Mouse (Mus musculus) mouse trophoblast stem cell (cell line): ENCODE results near the gene Tnfaip8l1.

Experiments
- in situ Hi-C, 2 experiments: fragments of 300-500 bp; cut with MseI, MboI; formaldehyde crosslinking; loops; 2 replicates in 1 of 2; 3 replicates in 1 of 2; pipeline ENCODE4 v1.15.1; 2025

The Tnfaip8l1 gene

GRCm38 (mm10) chr17:56137839-56138613 is 24.3 kb upstream of the Tnfaip8l1 start:
- in situ Hi-C loops = no loop called here

GRCm38 (mm10) chr17:56139355-56139754 is 22.9 kb upstream of the Tnfaip8l1 start:
- in situ Hi-C loops = no loop called here

GRCm38 (mm10) chr17:56139858-56140595 is 22.2 kb upstream of the Tnfaip8l1 start, which contains the start of gene Sema6b:
Gene Sema6b, minus strand, starts transcription at chr17:56140343.
- in situ Hi-C loops = no loop called here

- in situ Hi-C loops = no loop called here
These were observed 20.3 kb upstream of the Tnfaip8l1 start for GRCm38 (mm10) chr17:56141702-56142605.

GRCm38 (mm10) chr17:56144546-56144945 is 17.7 kb upstream of the Tnfaip8l1 start:
- in situ Hi-C loops = no loop called here

- in situ Hi-C loops = no loop called here
These were observed 16.1 kb upstream of the Tnfaip8l1 start for GRCm38 (mm10) chr17:56146131-56146530.

DNA sequence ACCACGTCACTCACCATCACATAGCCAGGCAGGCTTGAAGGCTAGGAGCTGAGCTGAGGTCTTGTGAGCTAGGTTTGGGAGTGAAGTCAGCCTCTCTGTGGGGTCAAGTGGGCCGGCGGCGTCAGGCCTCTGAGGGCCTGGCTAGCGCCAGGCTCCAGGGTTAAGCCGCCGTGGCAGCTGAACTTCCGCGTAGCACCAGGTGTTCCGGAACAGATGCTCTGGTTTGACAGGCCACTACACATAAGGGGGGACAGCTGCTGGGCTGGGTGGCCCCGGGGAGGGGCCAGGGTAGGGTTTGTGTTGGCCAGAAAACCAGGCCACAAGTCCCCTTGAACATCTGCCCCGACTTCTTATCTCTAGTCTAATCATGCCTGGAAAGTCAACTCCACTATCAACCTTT is 14.9 kb upstream of the Tnfaip8l1 start:
- in situ Hi-C loops = no loop called here

DNA sequence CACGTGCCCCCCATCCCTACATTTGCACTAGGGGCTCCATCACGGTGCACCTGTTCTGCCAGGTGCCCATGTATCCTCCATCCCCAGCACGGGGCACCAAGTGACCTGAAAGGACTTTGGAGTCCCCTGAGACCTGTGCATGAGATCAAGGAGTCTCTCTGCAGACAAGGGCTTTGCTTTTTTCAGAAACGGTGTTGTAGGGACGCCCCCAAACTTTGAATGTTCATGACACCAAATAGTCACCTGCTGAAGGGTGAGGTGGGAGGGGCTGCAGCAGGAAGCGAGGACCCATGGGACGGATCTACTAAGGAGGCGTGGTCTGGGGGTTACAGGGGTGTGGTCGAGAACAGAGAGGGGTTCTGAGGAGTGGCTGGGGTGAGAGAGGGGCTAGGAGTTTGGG is 14.0 kb upstream of the Tnfaip8l1 start:
- in situ Hi-C loops = no loop called here

DNA sequence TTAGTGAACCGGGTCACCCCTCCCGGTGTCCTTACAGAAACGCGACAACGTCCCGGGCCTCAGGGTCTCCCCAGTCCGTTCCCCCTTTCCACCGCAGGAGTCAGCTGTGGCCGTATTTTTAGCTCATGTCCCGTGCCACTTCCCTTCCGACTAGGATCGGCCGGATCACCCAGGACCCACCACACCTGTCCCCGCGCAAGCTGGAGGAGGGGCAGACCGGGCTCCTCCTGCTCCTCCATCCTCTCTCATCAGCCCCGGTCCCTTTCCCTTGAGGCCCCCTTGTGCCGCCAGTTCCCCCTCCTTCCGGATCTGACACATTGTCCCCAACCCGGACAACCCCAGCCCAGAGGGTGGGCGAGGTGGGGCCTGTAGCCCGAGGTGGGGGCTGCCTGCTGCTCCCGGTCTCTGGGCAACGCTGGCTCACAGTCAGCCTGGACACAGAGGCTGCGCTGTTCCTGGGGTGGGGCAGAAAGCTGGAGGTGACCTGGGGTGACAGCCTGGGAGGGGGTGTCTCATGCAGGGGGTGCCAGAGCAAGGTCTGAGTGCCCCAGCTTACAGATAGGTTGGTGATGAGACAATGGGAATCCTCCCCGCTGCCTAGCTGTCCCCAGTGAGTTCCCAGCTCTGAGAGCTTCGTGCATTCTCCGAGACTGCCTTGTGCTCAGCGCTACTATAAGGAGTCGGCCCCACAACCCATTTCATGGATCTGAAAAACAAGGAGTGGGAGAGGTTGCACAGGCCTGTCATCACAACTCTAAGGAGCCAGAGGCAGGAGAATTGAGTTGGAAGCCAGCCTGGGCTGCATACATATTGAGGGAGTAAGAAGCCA is 13.3 kb upstream of the Tnfaip8l1 start:
- in situ Hi-C loops = no loop called here

GRCm38 (mm10) chr17:56149897-56150296 is 12.4 kb upstream of the Tnfaip8l1 start:
- in situ Hi-C loops = no loop called here

DNA sequence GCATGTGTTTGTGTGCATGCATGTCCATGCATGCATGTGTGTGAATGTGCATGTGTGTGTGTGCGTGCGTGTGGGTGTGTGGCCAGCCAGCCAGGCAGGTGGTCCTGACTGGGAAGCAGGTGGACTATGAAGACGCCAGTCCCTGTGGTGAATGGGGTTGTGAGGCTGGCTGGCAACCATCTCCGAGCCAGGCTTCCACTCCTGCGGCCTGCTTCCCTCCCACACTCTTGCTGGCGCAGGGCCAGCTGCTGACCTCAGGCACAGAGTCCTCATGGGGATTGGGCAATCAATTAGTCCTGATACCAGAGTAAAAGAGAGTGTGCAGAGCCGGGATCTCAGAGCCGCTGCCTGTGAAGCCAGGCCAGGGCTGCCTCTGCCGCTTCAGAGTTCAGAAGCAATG is 8.6 kb upstream of the Tnfaip8l1 start:
- in situ Hi-C loops = no loop called here

DNA sequence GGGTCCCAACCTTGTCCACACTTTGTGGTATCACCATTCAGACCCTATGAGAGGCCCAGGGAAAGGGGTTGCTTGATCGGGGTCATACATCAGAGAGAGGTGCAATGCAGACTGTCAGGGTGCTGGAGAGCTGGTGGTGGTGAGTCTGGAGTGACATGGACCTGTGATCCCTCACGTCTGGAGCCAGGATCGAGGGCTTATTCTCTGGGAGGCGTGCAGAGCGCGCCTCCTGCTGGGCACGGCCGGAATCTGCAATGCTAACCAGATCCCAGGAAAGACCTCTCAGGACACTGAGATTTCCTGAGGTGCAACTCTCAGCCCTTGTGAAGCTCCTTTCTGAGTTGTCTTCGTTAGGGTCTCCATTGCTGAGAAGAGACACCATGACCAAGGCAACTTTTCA is 2.5 kb upstream of the Tnfaip8l1 start:
- in situ Hi-C loops = no loop called here

- in situ Hi-C loops = no loop called here
These were observed 1.3 kb downstream of the Tnfaip8l1 start for GRCm38 (mm10) chr17:56163523-56164102.

GRCm38 (mm10) chr17:56164510-56164909 is 2.2 kb downstream of the Tnfaip8l1 start:
- in situ Hi-C loops = no loop called here

DNA sequence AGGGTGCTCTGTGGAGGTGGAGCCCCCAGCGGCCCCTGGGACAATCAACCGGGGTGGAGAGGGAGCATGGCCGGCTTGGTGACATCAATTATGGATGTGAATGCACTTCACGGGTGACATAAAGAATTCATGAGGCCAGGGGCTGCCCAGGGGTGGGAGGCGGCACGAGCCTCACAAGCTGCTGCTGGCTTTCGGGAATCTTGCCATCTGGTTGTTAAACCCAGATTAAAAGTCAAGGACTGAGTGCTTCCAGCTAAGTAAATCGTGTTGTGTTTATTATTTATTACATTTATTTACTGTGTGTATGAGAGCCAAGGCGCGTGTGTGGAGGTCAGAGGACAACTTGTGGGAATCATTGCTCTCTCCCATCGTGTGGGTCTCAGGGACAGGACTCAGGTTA is 3.4 kb downstream of the Tnfaip8l1 start:
- in situ Hi-C loops = no loop called here

DNA sequence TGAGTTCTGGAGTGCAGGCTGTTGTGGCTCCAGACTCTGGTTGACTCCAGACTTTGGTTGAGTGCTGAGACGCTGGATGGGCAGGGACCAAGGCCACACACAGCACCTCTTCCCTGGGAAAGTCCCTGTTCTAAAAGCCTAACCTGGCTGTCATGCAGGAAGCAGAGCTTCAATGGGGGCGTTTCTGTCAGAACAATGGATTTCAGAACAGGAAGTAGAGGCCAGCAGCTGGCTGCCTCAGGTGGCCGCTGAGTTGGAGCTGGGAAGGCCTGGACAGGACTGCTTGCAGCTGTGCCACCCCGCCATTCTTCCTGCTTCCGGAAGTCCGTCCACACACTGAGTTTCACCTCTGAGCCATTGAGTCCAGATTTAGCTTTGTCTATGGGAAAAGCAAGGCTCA is 7.6 kb downstream of the Tnfaip8l1 start:
- in situ Hi-C loops = no loop called here

- in situ Hi-C loops = no loop called here
These were observed 8.4 kb downstream of the Tnfaip8l1 start for GRCm38 (mm10) chr17:56170636-56171035.

DNA sequence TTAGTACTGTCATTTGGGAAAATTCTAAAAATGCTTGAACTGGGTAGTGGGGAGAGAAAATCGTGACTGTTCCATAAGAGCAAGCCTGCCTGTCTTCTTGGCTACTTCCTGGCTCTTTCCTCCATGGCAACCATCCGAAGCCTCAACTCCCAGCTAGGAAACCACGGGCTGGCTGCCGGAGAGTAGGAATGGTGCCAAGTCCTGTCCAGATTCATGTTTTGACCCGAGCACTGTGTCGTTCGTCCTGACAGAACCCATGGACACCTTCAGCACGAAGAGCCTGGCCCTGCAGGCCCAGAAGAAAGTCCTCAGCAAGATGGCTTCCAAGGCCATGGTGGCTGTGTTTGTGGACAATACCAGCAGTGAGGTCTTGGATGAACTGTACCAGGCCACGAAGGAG is 9.2 kb downstream of the Tnfaip8l1 start:
- in situ Hi-C loops = no loop called here

DNA sequence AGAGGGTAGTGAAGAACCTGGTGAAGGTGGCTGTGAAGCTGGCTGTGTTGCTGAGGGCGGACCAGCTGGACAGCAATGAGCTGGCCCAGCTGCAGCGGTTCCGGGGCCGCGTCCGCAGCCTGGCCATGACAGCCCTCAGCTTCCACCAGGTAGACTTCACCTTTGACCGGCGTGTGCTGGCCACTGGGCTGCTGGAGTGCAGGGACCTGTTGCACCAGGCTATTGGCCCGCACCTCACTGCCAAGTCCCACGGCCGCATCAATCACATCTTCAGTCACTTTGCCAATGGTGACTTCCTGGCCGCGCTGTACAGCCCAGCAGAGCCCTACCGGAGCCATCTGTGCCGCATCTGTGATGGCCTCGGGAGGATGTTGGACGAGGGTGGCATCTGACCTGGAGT is 9.6 kb downstream of the Tnfaip8l1 start:
- in situ Hi-C loops = no loop called here

DNA sequence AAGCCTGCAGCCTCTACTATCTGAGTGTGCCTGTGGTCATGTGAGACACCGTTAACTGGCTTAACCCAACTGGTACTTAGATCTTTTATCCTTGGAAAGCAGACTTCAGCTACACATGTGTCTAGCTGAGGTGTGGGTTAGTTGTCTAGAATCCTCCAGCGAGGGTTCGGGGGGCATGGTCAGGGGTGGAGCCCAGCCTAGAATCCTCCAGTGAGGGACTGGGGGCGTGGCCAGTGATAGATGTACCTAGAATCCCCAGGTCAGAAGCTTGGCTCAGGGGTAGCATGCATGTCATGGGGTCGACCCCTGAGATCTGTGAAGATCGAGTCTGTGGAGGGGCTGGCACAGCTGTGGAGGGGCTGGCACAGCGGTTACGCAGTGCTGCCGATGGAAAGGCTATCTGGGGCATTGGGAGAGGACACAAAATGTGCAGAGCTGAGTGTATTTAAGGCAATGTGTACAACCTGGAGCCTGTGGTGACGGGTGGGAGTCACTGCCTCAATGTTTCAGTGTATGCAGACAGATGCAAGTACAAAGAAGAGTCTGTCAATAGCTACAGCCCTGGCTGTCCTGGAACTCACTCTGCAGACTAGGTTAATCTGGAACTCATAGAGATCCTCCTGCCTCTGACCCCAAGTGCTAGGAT is 11.2 kb downstream of the Tnfaip8l1 start:
- in situ Hi-C loops = no loop called here
